Mouse (Mus musculus) cerebellum, adult 2 months (tissue): ENCODE measurements at regions not wholly inside any gene's neighbourhood (a gene's known extent, or its start where the extent isn't known, plus 50 kb on each side); places are given as distances from the start of the nearest gene placed in this dataset.

Source experiments
- CTCF ChIP-seq: fragments of 200-500 bp; IDR thresholded peaks from 2 replicates; pipeline ENCODE4 v1.5.1; 2011; ENCODE audit warnings: low read depth, mild to moderate bottlenecking, control low read depth, low read length, moderate library complexity, borderline replicate concordance; ENCODE audit not compliant: insufficient read depth
- POLR2A ChIP-seq: fragments of 200-500 bp; IDR thresholded peaks from 2 replicates; pipeline ENCODE4 v1.6.1; 2011; ENCODE audit warnings: low read length, control low read depth, borderline replicate concordance; ENCODE audit not compliant: insufficient read depth

DNA sequence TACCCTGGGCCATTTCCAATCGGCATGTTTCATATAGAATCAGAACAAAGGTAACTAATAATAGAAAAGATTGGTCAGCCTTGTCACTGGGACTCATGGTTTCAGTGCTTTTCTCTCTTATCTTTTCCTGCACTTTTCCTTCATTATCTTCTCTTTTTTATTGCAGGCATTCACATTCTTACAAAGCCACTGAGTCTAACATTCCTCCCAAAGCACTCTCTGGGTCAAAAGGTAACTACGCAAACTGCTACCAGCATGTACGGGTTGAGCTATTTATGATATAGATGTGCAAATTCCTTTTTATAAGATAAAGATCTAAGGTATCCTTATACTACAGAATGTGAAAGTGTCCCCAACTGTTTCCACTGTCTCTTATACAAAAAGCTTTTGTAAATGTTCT is 436.5 kb upstream of the Dmac1 start:
- TF ChIP-seq CTCF (no peak), POLR2A (no peak)
